Mouse (Mus musculus) retina, postnatal 7 days (tissue): Measurements from ENCODE around the gene Bves.
A peak's percentile ranks its signal among the peaks of the same experiment; 100 is the strongest.
"Not testable (repeated sequence)": the region's sequence is repeated elsewhere in the genome, so short reads cannot be mapped to it uniquely, and the experiment has no call there.

Experiments
- DNase-seq: peaks from one replicate; pipeline ENCODE4 v3.0.0-alpha.2; 2012; ENCODE audit warnings: low read depth, low spot score

Bves gene

DNA sequence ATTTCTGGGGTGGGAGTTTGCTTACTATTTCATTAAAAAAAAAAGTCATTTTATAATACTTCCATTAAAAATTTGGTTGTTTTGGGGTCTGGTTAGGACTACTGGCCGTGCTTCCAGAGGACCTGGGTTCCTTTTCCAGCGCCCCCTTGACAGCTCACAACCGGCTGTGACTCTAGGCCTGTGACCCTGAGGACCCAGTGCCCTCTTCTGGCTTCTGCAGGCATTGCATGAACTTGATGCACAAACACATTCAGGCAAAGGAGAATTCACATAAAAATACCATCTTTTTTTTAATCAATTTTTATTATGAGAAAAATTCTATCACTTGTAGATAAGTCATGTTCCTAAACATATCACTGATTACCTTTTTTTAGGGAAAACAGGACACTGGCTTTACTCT, 12.6 kb downstream of the Bves start:
- not testable (repeated sequence) for DNase-seq

DNA sequence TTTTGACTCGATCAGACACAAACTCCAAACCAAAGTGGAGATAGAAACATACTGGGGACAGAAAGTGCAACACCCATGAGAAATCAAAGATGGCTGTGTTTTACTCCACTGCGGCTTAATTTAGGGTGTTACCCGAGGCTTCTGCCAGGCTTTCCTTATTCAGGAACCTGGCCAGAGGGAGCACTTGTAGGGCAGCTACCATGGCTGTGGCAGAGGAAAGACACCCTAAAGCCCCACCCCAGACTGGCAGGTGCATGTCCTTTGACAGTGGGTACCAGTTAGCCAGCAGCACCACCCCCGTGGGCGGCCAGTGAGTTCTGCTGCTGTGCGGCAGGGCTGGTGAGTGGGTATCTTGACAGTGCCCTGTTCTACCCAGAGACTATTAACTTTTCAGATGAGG, 20.5 kb downstream of the Bves start:
- DNase-seq = no peak

DNA sequence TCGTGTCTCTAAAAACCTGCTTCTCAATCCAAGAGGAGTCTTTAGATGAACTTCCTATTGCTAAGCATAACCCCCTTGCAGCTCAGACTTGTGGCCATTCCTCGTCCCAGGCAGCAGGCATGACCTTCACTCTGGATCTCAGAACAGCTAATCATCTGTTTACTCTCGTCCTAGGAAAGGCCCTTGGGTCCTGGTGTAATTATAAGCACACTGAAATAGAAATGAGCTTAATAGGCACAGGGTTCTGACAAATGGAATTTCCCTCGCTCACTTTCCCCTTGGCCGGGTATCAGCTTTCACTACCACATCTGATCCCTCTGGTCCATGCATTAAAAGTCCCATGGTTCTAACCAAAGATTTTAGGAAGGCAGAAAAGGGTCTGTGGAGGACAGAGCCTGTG, 27.8 kb downstream of the Bves start:
- no peak for DNase-seq

DNA sequence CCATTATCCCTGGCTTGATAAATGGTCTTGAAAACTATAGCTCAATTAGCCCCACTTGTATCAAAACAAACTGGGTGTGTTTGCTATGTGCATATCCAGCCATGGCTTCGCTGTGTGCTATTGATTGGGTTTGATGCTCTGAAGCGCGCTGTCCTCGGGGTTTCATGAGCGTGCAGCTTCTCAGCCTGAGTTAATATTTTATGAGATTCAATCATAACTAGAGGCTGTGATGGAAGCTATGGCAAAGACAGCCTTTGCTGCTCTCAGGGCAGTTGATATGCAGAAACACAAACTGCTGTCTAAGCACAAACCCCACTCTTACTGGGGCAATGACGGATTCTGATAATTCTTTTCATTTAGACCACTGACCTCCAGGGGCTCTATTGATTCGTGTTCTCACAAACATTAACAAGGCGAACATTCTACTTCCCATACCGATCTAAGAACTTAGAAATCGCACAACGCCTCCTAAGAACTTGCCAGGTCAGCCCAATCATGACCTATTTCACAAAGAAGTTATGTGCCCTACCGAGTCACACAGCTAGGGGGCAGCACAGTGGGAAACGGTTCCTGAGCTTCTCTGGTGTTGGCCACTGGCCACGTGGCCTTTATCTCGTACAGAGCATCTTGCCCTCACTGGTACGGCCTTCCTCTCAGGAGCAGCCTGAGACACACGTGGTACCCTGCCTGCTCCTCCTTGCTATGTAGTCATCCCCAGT, 31.6 kb downstream of the Bves start:
- DNase-seq = no peak

DNA sequence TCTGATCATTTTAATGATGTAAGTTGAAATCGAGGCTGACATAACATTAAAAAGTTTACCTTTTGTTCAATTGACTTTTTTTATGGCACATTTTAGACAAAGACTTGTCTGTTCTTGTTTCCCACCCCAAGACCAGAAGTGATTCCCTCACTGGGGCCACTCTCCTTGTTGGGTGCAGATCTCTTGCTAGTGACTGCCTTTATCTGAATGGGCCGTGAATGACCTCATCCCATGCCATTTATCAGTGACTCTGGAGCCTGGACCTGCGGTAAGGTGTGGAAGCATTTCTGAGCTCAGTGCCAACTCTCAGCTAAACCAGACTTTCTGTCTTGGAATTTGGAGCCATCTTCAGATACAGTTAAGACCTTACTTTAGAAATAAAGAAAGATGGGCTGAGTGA, 34.1 kb downstream of the Bves start:
- no peak for DNase-seq

DNA sequence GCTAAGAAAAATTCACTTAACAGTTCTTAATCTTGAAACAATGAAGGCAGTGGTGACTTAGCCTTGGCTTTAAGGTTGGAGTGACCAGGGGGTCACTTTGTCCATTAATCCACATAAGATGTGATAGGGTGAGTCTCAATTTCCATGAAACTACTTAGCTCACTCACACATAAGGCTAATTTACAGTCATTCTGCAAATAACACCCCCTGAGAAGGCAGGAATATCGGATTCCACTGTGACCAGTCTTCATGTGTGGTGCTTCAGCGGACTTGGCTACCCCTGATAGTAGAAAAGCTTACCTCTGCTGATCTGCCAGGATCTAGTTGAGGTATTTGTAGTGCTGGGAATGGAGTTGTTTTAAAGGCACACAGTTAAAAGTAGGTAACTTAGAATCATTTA, 35.0 kb downstream of the Bves start:
- DNase-seq = no peak

DNA sequence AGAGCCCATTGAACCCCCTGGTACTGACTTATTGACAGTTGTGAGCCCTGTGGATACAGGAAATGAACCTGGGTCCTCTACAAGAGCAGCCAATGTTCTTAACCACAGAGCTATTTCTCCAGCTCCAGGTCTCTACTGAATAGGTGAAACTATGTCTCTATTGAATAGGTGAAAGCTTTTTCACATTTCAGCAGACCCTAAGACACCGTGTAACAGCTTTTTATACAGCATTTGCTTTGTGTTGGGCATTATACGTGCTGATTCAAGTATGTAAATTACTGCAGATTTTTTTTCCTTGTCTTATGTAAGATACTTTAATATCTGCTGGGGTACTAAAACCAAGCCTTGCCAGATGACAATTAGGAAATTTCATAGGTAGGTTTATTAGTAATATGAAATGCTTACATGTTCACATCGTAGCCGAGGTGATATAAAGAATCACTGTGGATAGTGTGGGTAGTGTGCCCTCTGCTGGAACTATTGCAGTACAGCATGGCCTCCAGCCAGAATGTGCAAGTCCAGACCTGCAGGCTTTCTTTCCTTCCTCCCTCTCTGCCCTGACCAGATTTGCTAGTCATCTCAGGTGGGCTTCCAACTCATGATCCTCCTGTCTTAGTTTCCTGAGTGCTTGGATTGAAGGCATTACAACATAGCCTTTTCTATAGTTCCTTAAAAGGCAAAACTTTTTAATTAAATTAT, 37.6 kb downstream of the Bves start:
- peak; percentile 51 for DNase-seq

DNA sequence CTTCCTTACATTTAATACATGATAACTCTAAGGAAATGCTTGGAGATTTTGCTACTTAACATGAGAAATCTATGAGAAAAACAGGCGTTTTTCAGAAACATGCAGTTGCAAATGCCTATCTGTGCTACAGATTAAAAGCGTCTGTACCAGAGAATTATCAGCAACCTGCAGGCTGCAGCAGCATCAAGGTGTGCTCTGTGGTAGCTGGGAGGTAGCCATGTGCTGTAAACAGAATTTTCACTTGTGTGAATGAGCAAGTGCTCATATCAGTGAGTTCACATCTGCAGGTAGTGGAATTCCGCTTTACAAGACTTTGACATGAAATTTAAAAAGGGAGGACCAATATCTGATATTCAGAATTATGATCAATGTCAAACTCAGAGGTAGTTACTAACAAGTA, 42.7 kb downstream of the Bves start:
- DNase-seq = no peak

DNA sequence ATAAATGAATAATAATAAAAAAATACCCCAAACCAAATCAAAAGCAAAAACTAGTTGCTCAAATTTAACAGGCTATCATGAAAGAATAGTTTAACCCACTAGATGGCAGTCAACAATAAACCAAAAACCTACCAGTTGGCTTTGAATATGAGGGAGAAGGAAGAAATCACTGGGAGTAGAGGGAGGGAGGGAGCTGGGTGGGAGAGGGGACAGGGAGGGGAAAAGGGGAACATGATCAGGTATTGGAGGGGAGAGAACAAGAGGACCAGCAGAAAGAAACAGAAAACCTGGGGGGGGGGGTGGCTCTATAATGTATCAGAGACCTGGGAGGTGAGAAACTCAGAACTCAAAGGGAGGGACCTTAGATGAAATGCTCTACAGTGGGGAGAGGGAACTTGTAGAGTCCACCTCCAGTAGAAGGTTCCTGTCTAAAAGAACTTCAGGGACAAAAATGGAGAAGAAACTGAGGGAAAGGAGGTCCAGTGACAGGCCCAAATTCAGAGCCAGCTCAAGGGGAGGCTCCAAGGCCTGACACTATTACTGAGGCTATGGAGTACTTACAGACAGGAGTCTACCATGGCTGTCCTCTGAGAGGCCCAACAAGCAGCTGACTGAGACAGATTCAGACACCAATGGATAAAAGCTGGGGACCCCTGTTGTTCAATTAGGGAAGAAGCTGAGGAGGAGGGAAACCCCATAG, 46.5 kb downstream of the Bves start:
- peak; percentile 8 for DNase-seq

DNA sequence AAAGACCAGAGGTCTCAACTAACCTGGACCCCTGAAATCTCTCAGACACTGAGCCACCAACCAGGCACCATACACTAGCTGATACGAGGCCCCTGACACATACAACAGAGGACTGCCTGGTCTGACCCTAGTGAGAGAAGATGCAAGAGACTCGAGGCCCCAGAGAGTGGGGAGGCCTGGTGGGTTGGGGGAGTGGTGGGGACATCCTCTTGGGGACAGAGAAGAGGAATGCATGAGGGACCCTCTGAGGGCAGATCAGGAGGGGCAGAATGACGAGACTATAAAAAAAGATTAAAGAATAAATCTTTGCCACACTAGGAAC, 47.0 kb downstream of the Bves start:
- no peak for DNase-seq

DNA sequence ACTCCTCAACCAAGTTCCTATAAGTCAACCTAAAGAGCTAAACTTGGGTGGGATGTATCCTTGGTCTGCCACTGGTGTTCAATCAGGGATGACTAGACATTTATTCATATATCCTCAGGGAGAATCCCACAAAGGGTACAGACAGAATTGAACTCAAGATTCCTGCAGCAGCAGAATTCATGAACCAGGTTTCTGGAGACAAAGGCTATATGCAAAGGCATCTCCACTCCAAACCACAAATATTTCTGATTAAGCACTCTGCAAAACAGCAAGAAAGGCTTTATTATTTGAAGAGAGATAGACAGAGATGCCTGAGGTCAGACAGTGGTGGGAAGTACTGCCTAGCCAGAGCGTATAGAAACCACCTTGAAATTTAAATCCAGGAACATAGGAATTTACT, 62.6 kb downstream of the Bves start:
- DNase-seq = no peak

DNA sequence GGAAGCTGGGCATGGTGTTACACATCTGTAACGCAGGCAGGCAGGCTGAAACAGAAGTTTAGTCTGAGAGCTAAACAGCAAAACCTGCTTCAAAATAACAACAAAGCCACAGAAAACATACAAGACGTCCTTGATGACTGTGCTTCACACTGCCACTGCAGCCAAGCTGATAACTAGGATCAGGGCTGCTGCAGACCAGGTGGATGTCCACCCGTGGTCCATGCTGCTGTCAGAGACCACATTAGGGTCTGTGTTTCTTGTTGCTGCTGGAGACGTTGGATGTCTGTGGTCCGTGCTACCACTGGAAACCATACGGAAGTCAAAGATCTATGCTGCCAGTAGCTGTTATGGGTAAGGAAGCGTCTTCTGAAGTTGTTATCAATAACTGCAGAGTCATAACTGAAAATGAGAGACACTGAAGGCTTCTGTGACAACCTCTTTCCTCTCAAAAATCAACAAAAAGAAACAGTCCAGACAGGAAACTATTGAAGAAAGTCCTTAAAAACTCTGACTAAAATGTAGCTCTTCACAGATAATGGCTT, 64.2 kb downstream of the Bves start:
- no peak for DNase-seq

DNA sequence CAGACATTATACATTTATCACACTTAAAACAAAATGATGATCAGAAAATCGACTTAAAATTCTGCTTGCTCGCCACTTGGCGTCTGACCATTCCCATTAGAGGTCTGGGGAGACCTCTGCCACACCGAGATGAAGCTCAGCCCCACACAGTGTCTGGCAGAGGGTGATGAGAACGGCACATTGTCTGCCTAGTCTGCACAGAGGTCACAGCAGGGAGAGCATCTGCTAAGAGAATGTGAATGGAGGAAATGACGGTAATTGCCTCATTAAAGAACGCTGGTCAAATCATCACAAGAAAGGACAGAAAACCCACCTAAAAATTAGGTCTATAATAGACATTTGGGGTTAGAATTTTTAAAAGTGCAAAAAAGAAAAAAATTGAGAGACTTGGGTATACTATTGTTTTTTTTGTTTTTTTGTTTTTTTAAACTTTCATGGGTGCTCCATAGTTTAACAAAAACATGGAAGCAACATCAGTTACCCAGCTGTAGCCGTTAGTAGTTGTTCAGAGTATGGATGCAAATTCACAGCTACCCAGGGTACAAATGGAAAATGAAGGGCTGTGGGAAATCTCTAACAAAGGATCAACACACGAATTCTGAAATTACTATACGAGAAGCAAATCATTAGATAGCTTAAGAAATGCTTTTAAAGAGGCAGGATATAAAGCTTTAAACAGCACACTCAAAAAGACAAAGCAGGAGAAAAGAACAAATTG, 75.2 kb downstream of the Bves start:
- peak; percentile 2 for DNase-seq

DNA sequence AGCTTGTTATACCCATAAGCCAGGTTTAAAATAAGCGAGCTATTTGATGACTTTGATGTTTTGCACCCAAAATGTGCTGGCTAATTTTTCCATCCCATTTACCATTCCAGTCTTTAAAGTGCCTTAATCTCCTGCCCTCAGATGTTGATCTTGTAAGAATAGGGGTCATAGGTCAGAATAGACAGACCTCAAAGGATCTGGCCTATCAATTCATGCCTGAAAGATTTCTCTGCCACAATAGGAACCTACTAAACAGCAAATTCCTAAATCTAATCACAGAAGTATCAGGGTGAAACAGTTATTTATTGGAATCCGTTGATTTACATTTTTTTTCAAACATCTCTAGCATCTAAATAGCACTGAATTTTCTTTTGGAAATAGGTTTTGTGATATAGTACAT, 76.2 kb downstream of the Bves start:
- no peak for DNase-seq

DNA sequence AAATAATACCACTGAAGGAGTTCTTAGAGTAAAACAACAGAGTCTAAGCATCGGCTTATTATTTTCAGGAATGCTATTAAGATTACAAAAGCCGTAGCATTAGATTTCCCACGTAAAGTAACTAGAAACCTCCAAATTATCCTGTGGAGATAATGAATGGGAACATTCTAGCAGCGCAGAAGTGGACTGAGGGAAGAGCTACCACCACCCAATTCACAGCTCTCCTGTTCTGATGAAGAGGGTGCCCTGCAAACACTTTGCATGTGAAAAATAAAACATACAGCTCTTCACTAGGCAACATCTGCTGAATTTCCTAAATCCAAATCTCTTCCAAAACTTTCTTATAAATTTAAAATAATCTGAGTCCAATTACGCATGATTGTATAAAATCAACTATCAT, 76.6 kb downstream of the Bves start:
- no peak for DNase-seq
